Mouse (Mus musculus) liver, adult 2 months (tissue): ENCODE measurements around the gene Mob3c.

Source experiments
- CTCF ChIP-seq: fragments of 200-500 bp; IDR thresholded peaks from 2 replicates; pipeline ENCODE4 v1.5.1; 2011; ENCODE audit warnings: low read depth, low read length, control low read depth
- POLR2A ChIP-seq: fragments of 200-500 bp; IDR thresholded peaks from 2 replicates; pipeline ENCODE4 v1.6.1; 2011; ENCODE audit warnings: low read length, control low read depth; ENCODE audit not compliant: insufficient read depth; ENCODE audit errors: extremely low read depth

DNA sequence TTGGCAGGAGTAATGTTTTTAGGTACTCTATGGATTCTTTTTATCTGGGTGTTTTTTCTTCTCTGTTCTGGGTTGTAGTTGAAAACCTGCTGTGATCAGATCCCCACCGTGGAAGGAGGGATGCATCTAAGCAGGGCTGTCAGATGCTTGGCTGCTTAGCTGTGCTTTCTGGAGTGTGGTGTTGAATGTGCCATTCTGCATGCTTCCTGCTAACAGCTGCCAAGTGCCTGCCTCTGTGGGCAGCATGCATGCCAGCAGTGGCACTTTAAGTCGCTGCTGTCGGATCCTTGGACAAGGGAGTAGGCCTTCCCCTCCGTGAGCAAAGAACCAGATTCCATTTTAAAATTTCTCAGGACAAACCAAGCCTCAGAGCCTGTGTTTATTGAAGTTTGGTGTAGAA, 27.7 kb downstream of the Mob3c start:
- TF ChIP-seq CTCF (no peak), POLR2A (no peak)
